Mouse (Mus musculus) E14TG2a.4 (cell line): ENCODE measurements around the gene Fam193a.

Experiments used
- H3K27me3 ChIP-seq: 2 replicates; pipeline ENCODE4 v1.6.1; 2014; ENCODE audit warnings: low read length, control low read depth; ENCODE audit not compliant: insufficient read depth
- H3K36me3 ChIP-seq: 2 replicates; pipeline ENCODE4 v1.6.1; 2014; ENCODE audit warnings: low read length, control low read depth; ENCODE audit not compliant: insufficient read depth
- H3K4me1 ChIP-seq: replicated peaks from 2 replicates; pipeline ENCODE4 v1.6.1; 2014; ENCODE audit warnings: low read depth, low read length, control low read depth
- H3K4me3 ChIP-seq: replicated peaks from 2 replicates; pipeline ENCODE4 v1.5.1; 2014; ENCODE audit warnings: mild to moderate bottlenecking, low read length
- H3K9me3 ChIP-seq: 2 replicates; pipeline ENCODE4 v1.6.1; 2014; ENCODE audit warnings: low read length, control low read depth
- CTCF ChIP-seq: conservative IDR thresholded peaks from 2 replicates; pipeline ENCODE4 v1.5.1; 2014; ENCODE audit warnings: low read length
- NANOG ChIP-seq: IDR thresholded peaks from 2 replicates; pipeline ENCODE4 v1.6.1; 2014; ENCODE audit warnings: borderline replicate concordance, low read length, mixed read lengths
- POU5F1 ChIP-seq: IDR thresholded peaks from 2 replicates; pipeline ENCODE4 v1.6.1; 2014; ENCODE audit warnings: low read length, borderline replicate concordance

Fam193a gene

DNA sequence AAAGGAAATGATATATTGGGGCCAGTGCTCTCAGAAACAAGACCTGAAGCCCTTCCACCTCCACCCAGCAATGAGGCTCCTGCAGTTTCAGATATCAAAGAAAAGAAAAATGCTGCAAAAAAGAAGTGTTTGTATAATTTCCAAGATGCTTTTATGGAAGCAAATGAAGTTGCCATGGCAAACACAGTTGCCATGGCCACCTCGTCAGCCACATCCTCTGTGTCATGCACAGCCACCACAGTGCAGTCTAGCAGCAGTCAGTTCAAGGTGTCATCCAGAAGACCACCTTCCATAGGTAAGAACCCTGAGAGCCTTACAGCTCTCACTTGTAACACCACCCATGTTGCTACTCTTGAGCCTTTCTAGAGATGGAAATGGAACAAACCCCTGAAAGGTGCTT, 89.3 kb downstream of the Fam193a start:
- TF ChIP-seq POU5F1 (no peak), NANOG (no peak), CTCF (no peak)
- no peak overlapping the region for H3K4me3 ChIP-seq
- H3K9me3 ChIP-seq: no peaks in the 10 kb centered on the region
- H3K27me3 ChIP-seq: no peaks in the 10 kb centered on the region
- peaks cover 6% of the 10 kb centered on the region; the same call in 1 of the 2 replicates for H3K4me1 ChIP-seq
- H3K36me3 ChIP-seq: peaks cover 93% of the 10 kb centered on the region

DNA sequence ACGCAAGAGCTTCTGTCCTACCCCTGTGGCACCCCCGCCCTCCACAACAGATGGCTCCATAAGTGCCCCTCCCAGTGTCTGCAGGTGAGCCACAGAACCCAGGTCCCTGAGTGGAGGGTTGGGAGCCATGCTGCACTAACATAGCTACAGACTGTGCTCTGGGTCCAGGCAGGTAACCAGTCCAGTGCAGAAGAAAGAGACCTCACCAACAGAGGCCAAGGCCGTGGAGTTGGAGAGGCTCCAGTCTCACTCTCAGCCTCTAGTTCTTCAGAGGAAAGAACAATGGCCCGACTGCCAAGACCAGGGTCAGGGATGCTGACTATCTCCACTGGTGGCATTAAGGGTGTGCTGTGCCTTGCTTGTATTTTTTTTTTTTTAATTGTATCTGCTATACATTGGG, 91.6 kb downstream of the Fam193a start:
- H3K4me1 ChIP-seq: peaks cover 6% of the 10 kb centered on the region; the same call in 1 of the 2 replicates
- H3K36me3 ChIP-seq: peaks cover 96% of the 10 kb centered on the region
- H3K4me3 ChIP-seq: no peak overlapping the region
- TF ChIP-seq NANOG (no peak), POU5F1 (no peak), CTCF (no peak)
- no peaks in the 10 kb centered on the region for H3K27me3 ChIP-seq
- H3K9me3 ChIP-seq: no peaks in the 10 kb centered on the region

DNA sequence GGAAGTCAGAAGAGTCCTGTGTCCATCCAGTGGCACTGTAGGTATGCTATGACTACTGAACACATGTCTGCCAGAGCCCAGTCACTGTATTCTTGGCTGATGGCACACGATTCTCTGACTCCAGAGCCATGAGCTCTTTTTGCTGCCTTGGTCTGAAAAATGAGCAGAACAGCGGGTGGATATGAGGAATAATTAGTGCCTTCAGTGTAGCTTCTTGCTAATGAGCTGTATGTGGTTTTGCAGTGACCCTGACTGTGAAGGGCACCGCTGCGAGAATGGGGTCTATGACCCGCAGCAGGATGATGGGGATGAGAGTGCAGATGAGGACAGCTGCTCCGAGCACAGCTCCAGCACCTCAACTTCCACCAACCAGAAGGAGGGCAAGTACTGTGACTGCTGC, 92.1 kb downstream of the Fam193a start:
- Histone ChIP-seq H3K36me3 (peaks cover 97% of the 10 kb centered on the region), H3K27me3 (no peaks in the 10 kb centered on the region), H3K4me3 (no peak overlapping the region), H3K4me1 (peaks cover 6% of the 10 kb centered on the region; the same call in 1 of the 2 replicates), H3K9me3 (no peaks in the 10 kb centered on the region)
- no peak for TF ChIP-seq CTCF
- no peak for TF ChIP-seq NANOG
- no peak for TF ChIP-seq POU5F1

DNA sequence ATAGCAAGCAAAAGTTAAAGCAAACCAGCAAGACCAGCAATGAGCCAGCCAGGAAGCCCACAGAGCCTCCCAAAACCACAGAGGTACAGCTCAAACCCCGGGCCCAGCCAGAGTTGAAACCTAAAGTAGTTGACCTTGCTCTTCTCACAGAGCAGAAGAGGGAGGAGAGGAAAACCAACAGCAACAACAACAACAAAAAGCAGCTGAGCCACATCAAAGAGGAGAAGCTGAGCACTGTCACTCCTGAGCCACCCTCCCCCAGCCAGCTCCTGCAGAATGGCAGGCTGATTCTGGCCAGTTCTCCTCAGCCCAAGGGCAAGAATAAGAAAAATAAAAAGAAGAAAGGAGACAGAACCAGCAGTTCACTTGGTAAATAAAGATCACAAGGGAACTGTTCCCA, 96.3 kb downstream of the Fam193a start:
- H3K4me3 ChIP-seq: no peak overlapping the region

DNA sequence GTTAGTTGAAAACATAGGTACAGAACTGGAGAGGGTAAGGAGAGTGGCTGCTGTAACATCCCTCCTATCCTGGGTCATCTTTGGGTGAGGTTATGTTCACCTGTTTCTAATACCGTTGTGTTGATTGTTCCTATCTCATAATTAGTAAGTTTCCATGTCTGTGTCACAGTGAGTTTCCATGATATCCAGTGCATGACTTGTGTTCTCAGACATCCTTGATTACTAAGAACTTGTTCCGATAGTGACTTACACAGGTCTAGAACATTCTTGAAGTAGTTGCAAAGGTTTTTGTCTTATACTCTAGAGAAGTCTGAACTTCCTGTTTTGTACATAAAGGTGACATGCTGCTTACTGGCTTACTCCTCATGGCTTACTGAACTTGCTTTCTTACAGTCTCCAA, 96.9 kb downstream of the Fam193a start:
- peaks cover 75% of the 10 kb centered on the region for H3K36me3 ChIP-seq
- no peaks in the 10 kb centered on the region for H3K9me3 ChIP-seq
- H3K4me3 ChIP-seq: no peak overlapping the region
- peaks cover 3% of the 10 kb centered on the region; the same call in 1 of the 2 replicates for H3K4me1 ChIP-seq
- no peaks in the 10 kb centered on the region for H3K27me3 ChIP-seq
- no peak for TF ChIP-seq POU5F1
- no peak for TF ChIP-seq NANOG
- no peak for TF ChIP-seq CTCF

More for the DNA sequence above, 96.3 kb downstream of the Fam193a start:
- Histone ChIP-seq H3K4me1 (peaks cover 5% of the 10 kb centered on the region; the same call in 1 of the 2 replicates), H3K27me3 (no peaks in the 10 kb centered on the region), H3K36me3 (peaks cover 77% of the 10 kb centered on the region), H3K9me3 (no peaks in the 10 kb centered on the region)
- TF ChIP-seq CTCF (no peak), POU5F1 (no peak), NANOG (no peak)

DNA sequence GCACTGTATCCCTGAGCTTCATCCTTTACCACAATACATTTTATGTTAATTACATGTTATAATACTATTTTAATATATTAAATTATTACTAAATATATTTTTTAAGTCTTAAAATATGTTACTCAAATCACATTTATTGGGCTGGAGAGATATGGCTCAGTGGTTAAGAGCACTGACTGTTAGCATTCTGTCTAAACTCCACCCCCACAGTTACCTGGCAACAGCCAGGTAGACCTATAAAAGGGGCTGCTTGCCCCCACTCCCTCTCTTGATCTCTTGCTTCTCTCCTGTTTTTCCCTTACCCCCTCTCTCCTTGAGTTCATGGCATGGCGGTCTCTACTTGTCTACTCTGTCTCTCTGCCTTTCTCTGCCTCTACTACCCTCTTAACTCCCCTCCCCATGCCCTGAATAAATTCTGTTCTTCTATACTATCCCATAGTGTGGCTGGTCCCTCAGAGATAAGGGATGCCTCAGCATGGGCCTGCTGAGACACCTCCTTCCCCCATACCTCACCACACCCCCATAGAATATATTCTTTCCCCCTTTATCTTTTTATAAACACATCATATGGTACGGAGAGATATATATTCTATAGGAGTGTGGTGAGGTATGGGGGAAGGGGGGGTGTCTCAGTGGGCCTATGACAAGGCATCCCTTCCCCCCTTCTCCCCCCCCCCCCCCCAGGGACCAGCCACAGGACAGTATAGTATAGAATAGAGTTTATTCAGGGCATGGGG, 98.5 kb downstream of the Fam193a start:
- no peak overlapping the region for H3K4me3 ChIP-seq
- H3K27me3 ChIP-seq: no peaks in the 10 kb centered on the region
- H3K4me1 ChIP-seq: peaks cover 4% of the 10 kb centered on the region; the same call in 1 of the 2 replicates
- H3K36me3 ChIP-seq: peaks cover 62% of the 10 kb centered on the region
- H3K9me3 ChIP-seq: no peaks in the 10 kb centered on the region
- TF ChIP-seq POU5F1 (no peak), NANOG (no peak), CTCF (no peak)

DNA sequence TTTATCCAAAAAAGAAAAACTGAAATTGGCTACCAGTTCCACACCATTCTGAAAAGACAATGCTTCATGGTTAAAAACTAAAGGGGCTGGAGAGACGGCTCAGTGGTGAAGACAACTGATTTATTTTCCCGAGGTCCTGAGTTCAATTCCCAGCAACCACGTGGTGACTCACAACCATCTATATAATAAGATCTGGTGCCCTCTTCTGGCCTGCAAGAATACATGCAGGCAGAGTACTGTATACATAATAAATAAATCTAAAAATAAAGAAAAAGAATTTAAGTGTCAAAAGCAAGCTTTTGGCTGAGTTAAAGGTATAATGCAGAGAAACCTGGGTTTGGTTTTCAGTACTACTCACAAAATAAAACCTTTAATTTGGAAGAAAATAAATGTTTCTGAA, 111.2 kb downstream of the Fam193a start:
- Histone ChIP-seq H3K9me3 (no peaks in the 10 kb centered on the region), H3K4me1 (peaks cover 7% of the 10 kb centered on the region), H3K4me3 (no peak overlapping the region), H3K27me3 (no peaks in the 10 kb centered on the region), H3K36me3 (peaks cover 72% of the 10 kb centered on the region)
- no peak for TF ChIP-seq POU5F1
- peak; percentile 24 for TF ChIP-seq CTCF
- no peak for TF ChIP-seq NANOG

DNA sequence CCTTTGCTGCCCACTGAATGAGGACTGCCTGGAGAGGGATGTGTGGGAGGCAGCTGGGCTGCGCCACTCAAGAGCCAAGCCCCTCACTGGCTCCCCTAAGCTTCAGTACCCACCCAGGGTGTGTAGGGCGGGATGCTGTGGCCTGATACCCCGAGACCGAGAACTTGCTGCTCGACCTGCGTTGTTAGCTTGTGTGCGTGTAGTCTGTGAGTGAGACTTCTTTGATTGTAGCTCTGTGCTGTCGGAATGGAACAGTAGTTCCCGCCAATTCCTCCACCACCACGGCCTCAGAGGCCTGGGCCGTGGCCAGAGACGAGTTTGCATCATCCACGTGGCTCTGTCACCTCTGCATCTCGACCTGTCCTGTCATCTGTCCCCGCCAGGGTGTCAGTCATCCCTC, 116.0 kb downstream of the Fam193a start:
- Histone ChIP-seq H3K27me3 (no peaks in the 10 kb centered on the region), H3K4me3 (peak overlapping the region; percentile 35), H3K36me3 (peaks cover 40% of the 10 kb centered on the region), H3K4me1 (peaks cover 16% of the 10 kb centered on the region), H3K9me3 (no peaks in the 10 kb centered on the region)
- TF ChIP-seq CTCF (no peak), POU5F1 (no peak), NANOG (no peak)
